Mouse (Mus musculus) erythroid progenitor cell, adult 5-6 weeks (primary cell): Measurements from ENCODE around the gene Khdrbs2. TPM values are rescaled to one million over a fixed set of nuclear protein-coding genes. Genes with fewer than 3 reads are reported as not detected.
"Not testable (repeated sequence)": the region's sequence is repeated elsewhere in the genome, so short reads cannot be mapped to it uniquely, and the experiment has no call there.

Source experiments
- ATAC-seq: replicated peaks from 2 replicates; pipeline ENCODE4 v1.8.0; 2016; ENCODE audit warnings: moderate number of reproducible peaks, mild to moderate bottlenecking, moderate TSS enrichment, inconsistent platforms; ENCODE audit not compliant: poor library complexity, low FRiP score, severe bottlenecking
- total RNA-seq, 2 experiments: library from RNA; stranded (forward) in 1 of 2; stranded (reverse) in 1 of 2; fragments of 150-400 nt in 1 of 2; fragments of 186-747, 209-891 nt in 1 of 2; gene quantifications; 2 replicates each; pipeline versions ENCODE4 v1.2.3 to v1.2.4; 2015 to 2017; ENCODE audit warnings: low replicate concordance in 2 of 2

Gene Khdrbs2
- total RNA-seq, 2 experiments from 2014 or later = not detected

- ATAC-seq = no peak
Observed at GRCm38 (mm10) chr1:32443927-32444326, 271.4 kb downstream of the Khdrbs2 start.

DNA sequence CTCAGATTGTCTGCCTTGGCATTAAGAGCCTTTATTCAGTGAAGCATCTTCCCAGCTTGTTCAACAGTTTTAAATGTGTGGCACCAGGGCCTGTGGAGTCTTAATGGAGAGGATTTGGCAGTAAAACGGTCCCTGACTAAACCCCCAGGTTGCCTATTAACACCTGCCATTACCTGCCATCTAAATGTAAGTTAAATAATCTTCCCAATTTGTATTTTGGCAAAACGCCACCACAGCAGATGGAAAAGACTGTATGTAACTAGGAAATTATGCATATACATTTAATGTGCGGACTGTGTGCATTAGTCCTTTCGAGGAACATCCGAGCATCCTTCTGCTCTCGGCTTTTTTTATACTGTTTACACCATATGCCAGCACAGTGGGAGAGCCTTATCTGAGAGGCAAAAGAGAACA, 290.6 kb downstream of the Khdrbs2 start:
- ATAC-seq = no peak

GRCm38 (mm10) chr1:32471022-32471421, 298.5 kb downstream of the Khdrbs2 start:
- ATAC-seq = no peak

- ATAC-seq = no peak
Observed at GRCm38 (mm10) chr1:32471502-32472214, 299.1 kb downstream of the Khdrbs2 start.

GRCm38 (mm10) chr1:32487944-32488343, 315.4 kb downstream of the Khdrbs2 start:
- ATAC-seq = no peak

- ATAC-seq = no peak
Observed at GRCm38 (mm10) chr1:32503381-32503780, 330.9 kb downstream of the Khdrbs2 start.

DNA sequence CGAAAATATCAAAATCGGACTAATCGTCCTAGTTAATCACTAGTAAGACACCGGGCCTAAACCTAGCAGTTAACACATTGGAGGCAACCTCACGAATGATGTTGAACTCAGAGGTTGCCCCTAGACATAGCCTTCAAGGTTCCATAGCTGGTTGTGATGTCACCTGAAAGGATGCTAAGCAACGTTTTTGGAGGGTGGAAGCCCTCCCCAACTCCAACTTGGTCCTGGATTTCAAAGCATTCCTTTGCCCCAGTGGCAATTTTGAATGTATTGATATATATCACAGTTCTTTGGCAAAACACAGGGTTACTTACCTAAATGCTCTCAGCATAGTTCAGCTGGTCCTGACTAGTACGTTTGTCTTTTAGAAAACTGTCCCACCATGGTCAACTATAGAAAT, 374.7 kb downstream of the Khdrbs2 start, which contains the start of gene Gm5415:
Gene Gm5415, minus strand, starts transcription at position 101 of the 400 bp plus-strand sequence.
- not testable (repeated sequence) for ATAC-seq

GRCm38 (mm10) chr1:32553459-32553858, 380.9 kb downstream of the Khdrbs2 start:
- no peak for ATAC-seq

DNA sequence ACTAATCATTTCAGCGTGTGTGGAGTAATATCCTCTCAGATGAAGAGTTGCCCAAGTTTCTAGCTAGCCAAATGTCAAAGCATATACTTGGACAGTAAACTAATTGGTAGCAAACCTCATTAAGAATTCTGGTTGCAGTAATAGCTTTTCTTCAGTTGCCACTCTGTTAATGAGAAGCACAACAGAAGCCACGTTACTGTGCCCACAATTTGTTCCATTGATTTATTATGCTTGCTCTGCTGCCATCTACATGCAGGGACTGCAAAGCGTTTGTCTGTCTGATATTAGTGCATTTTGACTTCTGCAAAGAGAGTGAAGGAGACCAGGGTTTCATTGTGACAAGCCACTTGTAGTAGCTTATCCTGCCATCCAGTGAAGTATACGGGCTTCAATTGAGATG, 381.4 kb downstream of the Khdrbs2 start:
- no peak for ATAC-seq

DNA sequence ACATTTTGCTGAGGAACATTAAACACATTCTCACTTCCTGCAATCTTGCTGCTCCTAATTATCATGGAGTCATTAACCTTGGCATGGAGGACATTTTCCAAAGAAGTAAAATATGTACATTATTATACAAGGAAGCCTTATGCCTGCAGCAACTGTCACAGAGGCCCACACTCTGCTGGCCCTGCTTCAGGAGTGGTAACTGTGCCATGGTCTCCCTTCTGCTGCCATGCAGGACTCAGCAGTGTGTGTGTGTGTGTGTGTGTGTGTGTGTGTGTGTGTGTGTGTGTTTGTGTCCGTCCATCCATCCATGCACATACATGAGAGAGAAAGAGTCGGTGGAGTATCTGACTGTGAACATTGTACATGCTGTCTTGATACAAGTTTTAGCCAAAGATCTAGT, 396.4 kb downstream of the Khdrbs2 start:
- ATAC-seq = no peak

- ATAC-seq = no peak
Observed at GRCm38 (mm10) chr1:32626060-32626459, 453.5 kb downstream of the Khdrbs2 start.

- ATAC-seq = no peak
Observed at GRCm38 (mm10) chr1:32632415-32633354, 460.2 kb downstream of the Khdrbs2 start.

DNA sequence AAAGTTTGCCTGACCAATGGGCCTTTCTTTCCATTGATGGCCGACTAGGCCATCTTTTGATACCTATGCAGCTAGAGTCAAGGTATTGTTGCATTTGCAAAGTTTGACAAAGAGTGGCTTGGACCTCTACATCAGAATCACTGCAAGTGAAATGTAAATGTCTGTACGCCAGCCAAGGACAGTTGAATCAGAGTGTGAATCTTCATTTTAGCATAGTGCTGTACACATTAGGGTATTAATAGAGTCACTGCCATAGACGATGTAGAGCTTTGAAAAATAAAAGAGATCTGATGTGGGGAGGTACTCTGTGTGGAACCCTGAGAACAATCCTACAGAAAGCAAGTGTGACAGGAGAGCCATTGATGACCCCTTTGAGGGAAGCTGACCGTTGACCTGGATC, 460.9 kb downstream of the Khdrbs2 start:
- no peak for ATAC-seq

- no peak for ATAC-seq
Observed at GRCm38 (mm10) chr1:32639118-32639517, 466.6 kb downstream of the Khdrbs2 start.

DNA sequence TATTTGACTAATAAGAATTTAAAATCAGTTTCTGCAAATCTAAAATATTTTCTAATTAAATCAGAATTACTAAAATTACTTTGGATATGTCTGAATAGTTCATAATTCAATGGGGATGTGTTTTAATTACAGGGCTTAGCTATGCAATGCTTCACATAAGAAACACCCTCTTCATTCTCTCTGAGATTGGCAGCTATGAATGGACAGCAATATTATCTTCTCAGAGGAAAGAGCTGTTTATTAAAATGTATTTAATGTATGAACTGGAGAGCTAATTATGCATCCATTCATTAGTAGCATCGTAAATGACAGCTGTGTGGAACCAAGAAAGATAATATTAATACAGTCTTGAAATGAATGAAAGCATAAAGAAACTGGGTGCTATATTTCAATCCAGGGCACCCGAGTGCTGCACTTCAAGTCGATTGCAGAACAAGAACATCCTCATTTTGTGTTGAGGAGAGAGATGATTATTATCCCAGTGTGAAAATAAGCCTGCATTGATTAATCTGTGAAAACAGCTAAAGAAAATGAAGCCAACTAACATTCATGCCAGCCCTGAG, 477.2 kb downstream of the Khdrbs2 start:
- ATAC-seq = no peak

DNA sequence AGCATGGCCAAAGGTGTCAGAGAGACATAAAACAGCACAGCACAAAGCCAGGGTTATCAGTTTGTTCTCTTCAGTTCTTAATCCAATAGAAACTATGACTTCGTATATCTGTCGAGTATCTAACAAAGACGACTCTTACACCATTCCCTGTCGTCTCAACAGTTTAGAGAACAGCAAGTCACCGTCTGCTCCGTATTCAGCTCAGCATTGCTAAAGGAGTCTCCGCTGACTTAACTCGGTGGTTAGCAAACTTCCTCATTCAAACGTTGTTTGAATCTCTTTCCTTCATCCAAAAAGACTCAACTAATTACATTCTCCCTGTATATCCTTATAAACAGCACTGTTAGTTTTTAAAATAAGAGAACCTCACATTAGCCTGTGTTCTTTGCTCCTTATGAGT, 521.3 kb downstream of the Khdrbs2 start:
- ATAC-seq = no peak

DNA sequence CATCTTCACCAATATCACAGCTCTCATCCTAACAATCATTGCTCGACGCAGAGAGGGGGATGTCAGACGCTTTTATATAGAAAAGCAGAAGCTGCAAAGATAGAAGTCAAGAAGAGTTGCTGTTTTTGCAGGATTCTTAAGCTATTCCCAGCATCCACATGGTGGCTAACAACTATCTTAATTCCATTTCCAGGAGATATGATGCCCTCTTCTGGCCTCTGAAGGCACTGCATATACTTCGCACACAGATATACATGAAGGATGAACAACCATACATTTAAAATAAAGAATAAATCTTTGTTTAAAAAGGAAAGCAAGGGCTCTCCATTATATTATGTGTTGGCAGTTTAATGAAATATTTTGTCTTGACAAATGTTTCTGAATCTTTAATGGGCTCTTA, 527.6 kb downstream of the Khdrbs2 start:
- no peak for ATAC-seq

- ATAC-seq = no peak
Observed at GRCm38 (mm10) chr1:32701267-32701666, 528.8 kb downstream of the Khdrbs2 start.
